Mouse (Mus musculus): ENCODE measurements around the gene Kansl2.

GRCm38 (mm10) chr15:98579310-98579709 lies 45.2 kb upstream of the Kansl2 start:
- TF ChIP-seq CTCF (IDR thresholded peaks at IDR 0.05; ENCODE audit: control insufficient read depth, insufficient read depth, insufficient read length) (no peak), MAX (IDR thresholded peaks at IDR 0.05) (no peak), USF1 (IDR thresholded peaks at IDR 0.05; ENCODE audit: low read depth) (no peak), FOSL1 (IDR thresholded peaks at IDR 0.05; ENCODE audit: insufficient read depth, low read length, poor library complexity, severe bottlenecking) (no peak), MYOG (IDR thresholded peaks at IDR 0.05; ENCODE audit: control insufficient read depth, extremely low read depth, insufficient read length) (no peak), MYOD1 (IDR thresholded peaks at IDR 0.05; ENCODE audit: control insufficient read depth, insufficient read length, low read depth) (no peak)

Measured in C2C12 (cell line).